Mouse (Mus musculus) effector memory CD4-positive, alpha-beta T cell, adult 7 months (primary cell): ENCODE measurements around the gene Babam2. TPM values are rescaled to one million over a fixed set of nuclear protein-coding genes. Genes with fewer than 3 reads are reported as not detected.

ENCODE experiments used
- polyA plus RNA-seq: library from polyadenylated mRNA; unstranded; fragments of 100-300 nt; shearing (Covaris generic); gene quantifications from one replicate; pipeline ENCODE4 v1.2.1, GENCODE M21; 2017

The Babam2 gene
- polyA plus RNA-seq: 51.0 TPM

GRCm38 (mm10) chr5:31697644-31698296 is at the start of gene Babam2:
TSS of gene Babam2 (plus strand) at chr5:31697684.

GRCm38 (mm10) chr5:31696971-31697643 is 377 bp upstream of the Babam2 start, which contains the start of gene Rbks:
TSS of gene Rbks (minus strand) at chr5:31697627.

Other genes starting within 250 kb of the Babam2 start
- gene Zfp512, start 245.3 kb upstream of the Babam2 start, polyA plus RNA-seq: 26.9 TPM
- 0.45 TPM for gene 4930548H24Rik, start 211.9 kb upstream of the Babam2 start, polyA plus RNA-seq
- 33.0 TPM for gene Gpn1, start 202.9 kb upstream of the Babam2 start, polyA plus RNA-seq
- 56.8 TPM for gene Slc4a1ap, start 170.7 kb upstream of the Babam2 start, polyA plus RNA-seq
- 13.4 TPM for gene Supt7l, start 169.9 kb upstream of the Babam2 start, polyA plus RNA-seq
- gene Mrpl33, start 100.7 kb upstream of the Babam2 start, polyA plus RNA-seq: 212 TPM
- gene Rbks, start 57 bp upstream of the Babam2 start, polyA plus RNA-seq: 15.3 TPM